Mouse (Mus musculus) MEL (cell line): Measurements from ENCODE around the gene Pde7b.

ENCODE experiments used
- CHD2 ChIP-seq: IDR thresholded peaks from 2 replicates; pipeline ENCODE4 v1.6.1; 2011; ENCODE audit warnings: low read length, improper control_type of control experiment
- CTCF ChIP-seq, 3 experiments: IDR thresholded peaks in 2 of 3; conservative IDR thresholded peaks in 1 of 3; 2 replicates each; pipeline ENCODE4 v1.5.1; 2011 to 2012; ENCODE audit warnings: low read length in 3 of 3, low read depth in 2 of 3, mild to moderate bottlenecking in 2 of 3, improper control_type of control experiment in 1 of 3, inconsistent platforms in 1 of 3, mixed read lengths in 1 of 3, moderate library complexity in 1 of 3; ENCODE audit not compliant: control insufficient read depth in 1 of 3, insufficient read depth in 1 of 3, poor library complexity in 1 of 3, severe bottlenecking in 1 of 3
- ELF1 ChIP-seq: IDR thresholded peaks from 2 replicates; pipeline ENCODE4 v1.6.1; 2014; ENCODE audit warnings: low read depth, mild to moderate bottlenecking, inconsistent platforms, low read length, improper control_type of control experiment, moderate library complexity
- GATA1 ChIP-seq: IDR thresholded peaks from 2 replicates; pipeline ENCODE4 v1.6.1; 2011; ENCODE audit warnings: low read depth, low read length, improper control_type of control experiment
- JUND ChIP-seq: IDR thresholded peaks from 2 replicates; pipeline ENCODE4 v1.6.1; 2011; ENCODE audit warnings: low read depth, mild to moderate bottlenecking, improper control_type of control experiment, low read length
- MEF2A ChIP-seq: IDR thresholded peaks from 2 replicates; pipeline ENCODE4 v1.6.1; 2014; ENCODE audit warnings: low read depth, mild to moderate bottlenecking, inconsistent platforms, low read length, improper control_type of control experiment; ENCODE audit not compliant: poor library complexity, insufficient replicate concordance, severe bottlenecking; ENCODE audit errors: extremely low read depth
- MXI1 ChIP-seq: IDR thresholded peaks from 2 replicates; pipeline ENCODE4 v1.6.1; 2011; ENCODE audit warnings: mild to moderate bottlenecking, low read depth, low read length, improper control_type of control experiment
- ZNF384 ChIP-seq: IDR thresholded peaks from 2 replicates; pipeline ENCODE4 v1.6.1; 2012; ENCODE audit warnings: low read depth, mild to moderate bottlenecking, inconsistent platforms, low read length, improper control_type of control experiment

DNA sequence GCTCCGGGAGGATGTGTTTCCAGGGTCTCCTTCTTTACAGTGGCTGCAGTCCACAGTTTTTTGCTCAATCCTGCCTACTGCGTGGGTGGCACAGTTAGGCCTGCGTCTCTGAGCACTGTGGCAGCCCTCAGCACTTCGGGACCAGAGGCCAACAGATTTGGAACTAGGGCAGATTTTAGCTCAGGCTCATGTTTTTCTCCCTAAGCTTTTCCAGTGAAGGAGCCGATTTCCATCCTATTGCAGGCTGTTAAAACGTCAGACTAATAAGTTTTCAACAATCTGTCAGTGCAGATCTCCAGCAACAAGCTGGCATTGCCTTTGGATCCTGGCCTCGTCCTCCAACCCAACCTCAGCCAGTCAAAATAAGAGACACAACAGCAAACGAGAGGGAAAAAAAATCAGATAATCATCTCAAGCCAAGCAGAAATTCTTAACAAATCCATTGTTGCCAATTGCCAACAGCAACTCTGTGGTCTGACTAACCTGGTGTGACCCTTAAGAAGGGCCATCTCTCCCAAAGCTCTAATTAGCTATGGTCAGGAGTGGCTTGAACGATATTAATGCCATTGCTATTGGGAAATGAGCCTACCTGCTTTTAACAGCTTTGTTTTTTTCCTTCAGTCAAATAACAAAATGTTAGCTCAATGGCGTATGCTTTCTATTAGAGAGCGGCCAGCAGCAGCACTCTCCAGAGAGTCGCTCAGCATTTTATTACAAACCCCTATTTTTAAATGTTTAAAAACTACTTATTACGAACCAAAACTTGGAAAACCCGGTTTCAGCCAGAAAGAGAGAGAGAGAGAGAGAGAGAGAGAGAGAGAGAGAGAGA lies 92.4 kb downstream of the Pde7b start:
- no peak for TF ChIP-seq JUND
- TF ChIP-seq CHD2 = no peak
- TF ChIP-seq MXI1 = no peak
- TF ChIP-seq MEF2A = no peak
- no peak for TF ChIP-seq ZNF384
- no peak for TF ChIP-seq GATA1
- no peak for TF ChIP-seq CTCF (IDR thresholded peaks at IDR 0.05 in 2 of 3, conservative IDR thresholded peaks at IDR 0.05 in 1 of 3; ENCODE audit: control insufficient read depth in 1 of 3, insufficient read depth in 1 of 3, low read depth in 2 of 3, low read length in 3 of 3, poor library complexity in 1 of 3, severe bottlenecking in 1 of 3)
- no peak for TF ChIP-seq ELF1
